Mouse (Mus musculus) MEL (cell line): ENCODE measurements around the gene Six2. TPM values are rescaled to one million over a fixed set of nuclear protein-coding genes. Genes with fewer than 3 reads are reported as not detected.

Experiments used
- DNase-seq: peaks from one replicate; pipeline ENCODE4 v3.0.0; 2011; ENCODE audit warnings: low read depth, low spot score
- H3K27ac ChIP-seq: 2 replicates; pipeline ENCODE4 v1.5.1; 2012; ENCODE audit warnings: low read depth, mild to moderate bottlenecking, control low read depth, low read length, moderate library complexity; ENCODE audit not compliant: control insufficient read depth
- H3K27me3 ChIP-seq, 2 experiments: fragments of 150-350 bp in 1 of 2; sonication (generic) in 1 of 2; 2 replicates each; pipeline ENCODE4 v1.6.1; 2012; ENCODE audit warnings: low read length in 2 of 2, mild to moderate bottlenecking in 2 of 2, improper control_type of control experiment in 1 of 2, moderate library complexity in 1 of 2; ENCODE audit not compliant: insufficient read depth in 2 of 2, control insufficient read depth in 1 of 2
- H3K36me3 ChIP-seq, 2 experiments: 2 replicates each; pipeline ENCODE4 v1.6.1; 2012 to 2014; ENCODE audit warnings: low read length in 2 of 2, improper control_type of control experiment in 1 of 2, inconsistent platforms in 1 of 2, mild to moderate bottlenecking in 1 of 2; ENCODE audit not compliant: insufficient read depth in 2 of 2, control insufficient read depth in 1 of 2
- H3K4me1 ChIP-seq, 2 experiments: fragments of 150-350 bp in 1 of 2; sonication (generic) in 1 of 2; 2 replicates each; pipeline ENCODE4 v1.6.1; 2012; ENCODE audit warnings: low read length in 2 of 2, improper control_type of control experiment in 1 of 2, mild to moderate bottlenecking in 1 of 2; ENCODE audit not compliant: insufficient read depth in 2 of 2, control insufficient read depth in 1 of 2
- H3K4me3 ChIP-seq, 2 experiments: fragments of 150-350 bp in 1 of 2; sonication (generic) in 1 of 2; 2 replicates each; pipeline ENCODE4 v1.5.1; 2012; ENCODE audit warnings: low read depth in 2 of 2, low read length in 2 of 2, mild to moderate bottlenecking in 2 of 2, moderate library complexity in 2 of 2, control low read depth in 1 of 2, improper control_type of control experiment in 1 of 2; ENCODE audit not compliant: control insufficient read depth in 1 of 2, insufficient read depth in 1 of 2
- H3K79me2 ChIP-seq: 2 replicates; pipeline ENCODE4 v1.6.1; 2012; ENCODE audit warnings: mild to moderate bottlenecking, low read length, moderate library complexity; ENCODE audit not compliant: control insufficient read depth, poor library complexity, insufficient read depth
- H3K9ac ChIP-seq: 2 replicates; pipeline ENCODE4 v1.6.1; 2012; ENCODE audit warnings: low read depth, mild to moderate bottlenecking, control low read depth, low read length, moderate library complexity; ENCODE audit not compliant: control insufficient read depth, poor library complexity, severe bottlenecking
- H3K9me3 ChIP-seq: fragments of 150-350 bp; sonication (generic); replicated peaks from 2 replicates; pipeline ENCODE4 v1.6.1; 2012; ENCODE audit warnings: mild to moderate bottlenecking, low read length, improper control_type of control experiment, moderate library complexity; ENCODE audit not compliant: insufficient read depth
- BHLHE40 ChIP-seq: IDR thresholded peaks from 2 replicates; pipeline ENCODE4 v1.6.1; 2012; ENCODE audit warnings: low read depth, mild to moderate bottlenecking, inconsistent platforms, low read length, improper control_type of control experiment, borderline replicate concordance
- CHD1 ChIP-seq: IDR thresholded peaks from 2 replicates; pipeline ENCODE4 v1.6.1; 2012; ENCODE audit warnings: low read depth, mild to moderate bottlenecking, inconsistent platforms, low read length, improper control_type of control experiment
- CHD2 ChIP-seq: IDR thresholded peaks from 2 replicates; pipeline ENCODE4 v1.6.1; 2011; ENCODE audit warnings: low read length, improper control_type of control experiment
- E2F4 ChIP-seq: IDR thresholded peaks from 2 replicates; pipeline ENCODE4 v1.6.1; 2011; ENCODE audit warnings: low read depth, low read length, improper control_type of control experiment, borderline replicate concordance
- MAX ChIP-seq: IDR thresholded peaks from 2 replicates; pipeline ENCODE4 v1.6.1; 2011; ENCODE audit warnings: low read length, improper control_type of control experiment
- NRF1 ChIP-seq: IDR thresholded peaks from 2 replicates; pipeline ENCODE4 v1.6.1; 2014; ENCODE audit warnings: low read depth, mild to moderate bottlenecking, inconsistent platforms, low read length, improper control_type of control experiment, moderate library complexity; ENCODE audit not compliant: poor library complexity, insufficient read depth, severe bottlenecking
- SIN3A ChIP-seq: IDR thresholded peaks from 2 replicates; pipeline ENCODE4 v1.6.1; 2012; ENCODE audit warnings: low read length, improper control_type of control experiment, inconsistent platforms
- ZKSCAN1 ChIP-seq: IDR thresholded peaks from 2 replicates; pipeline ENCODE4 v1.6.1; 2012; ENCODE audit warnings: low read depth, mild to moderate bottlenecking, inconsistent platforms, low read length, improper control_type of control experiment, moderate library complexity
- ZNF384 ChIP-seq: IDR thresholded peaks from 2 replicates; pipeline ENCODE4 v1.6.1; 2012; ENCODE audit warnings: low read depth, mild to moderate bottlenecking, inconsistent platforms, low read length, improper control_type of control experiment
- polyA plus RNA-seq, 2 experiments: library from polyadenylated mRNA; stranded (reverse) in 1 of 2; unstranded in 1 of 2; fragments of >175 nt in 1 of 2; fragments of >200 nt in 1 of 2; gene quantifications; 2 replicates each; pipeline versions ENCODE4 v1.2.1 to v1.2.4; 2012; ENCODE audit warnings: low replicate concordance in 2 of 2, low read depth in 1 of 2; ENCODE audit not compliant: insufficient read length in 2 of 2, insufficient read depth in 1 of 2, missing spikeins in 1 of 2
- total RNA-seq: library from RNA; depleted of rRNA; stranded (reverse); fragments of 300-350 nt; gene quantifications from 2 replicates; pipeline ENCODE4 v1.2.3, GENCODE M21; 2012

Gene Six2
- total and polyA plus RNA-seq, 3 experiments: 6.4 to 81.4 TPM; not detected in 1

- Histone ChIP-seq H3K27me3 (no peaks in the 10 kb centered on the region; a peak in 1 of 4 replicates), H3K9me3 (no peaks in the 10 kb centered on the region), H3K4me3 (no peak overlapping the region), H3K79me2 (no peaks in the 10 kb centered on the region), H3K9ac (no peak overlapping the region), H3K4me1 (no peaks in the 10 kb centered on the region), H3K36me3 (no peaks in the 10 kb centered on the region), H3K27ac (no peak overlapping the region)
- no peak for DNase-seq
- no peak for TF ChIP-seq SIN3A
- TF ChIP-seq MAX: no peak
- no peak for TF ChIP-seq ZNF384
- TF ChIP-seq, all 39 proteins: peak for 0
Observed at GRCm38 (mm10) chr17:85664202-85664601, 23.9 kb downstream of the Six2 start.

- no peaks in the 10 kb centered on the region; a peak in 1 of 4 replicates for H3K27me3 ChIP-seq
- H3K9ac ChIP-seq: no peak overlapping the region
- no peaks in the 10 kb centered on the region for H3K9me3 ChIP-seq
- H3K4me1 ChIP-seq: no peaks in the 10 kb centered on the region
- TF ChIP-seq NRF1: no peak
- TF ChIP-seq CHD1: no peak
- TF ChIP-seq E2F4: no peak
- TF ChIP-seq ZKSCAN1: no peak
- H3K79me2 ChIP-seq: no peaks in the 10 kb centered on the region
- H3K27ac ChIP-seq: no peak overlapping the region
- no peak overlapping the region for H3K4me3 ChIP-seq
- no peak for DNase-seq
- H3K36me3 ChIP-seq: no peaks in the 10 kb centered on the region
Observed at GRCm38 (mm10) chr17:85661521-85661920, 26.6 kb downstream of the Six2 start.

- Histone ChIP-seq H3K4me3 (no peak overlapping the region), H3K79me2 (no peaks in the 10 kb centered on the region), H3K9me3 (no peaks in the 10 kb centered on the region), H3K9ac (no peak overlapping the region)
- no peak for TF ChIP-seq CHD2
- no peak for TF ChIP-seq BHLHE40
- TF ChIP-seq, all 39 proteins: peak for 0
- Histone ChIP-seq H3K4me1 (no peaks in the 10 kb centered on the region), H3K36me3 (no peaks in the 10 kb centered on the region), H3K27me3 (no peaks in the 10 kb centered on the region), H3K27ac (no peak overlapping the region)
- no peak for DNase-seq
Observed at GRCm38 (mm10) chr17:85660016-85660415, 28.1 kb downstream of the Six2 start.
